Mouse (Mus musculus): Measurements from ENCODE around the gene Leng8. TPM values are rescaled to one million over a fixed set of nuclear protein-coding genes. Genes with fewer than 3 reads are reported as not detected.
A peak's percentile ranks its signal among the peaks of the same experiment; 100 is the strongest.

The Leng8 gene
- polyA plus RNA-seq, 1 experiment from 2014 or later = 43.0 TPM

GRCm38 (mm10) chr7:4103411-4103810 lies 33.4 kb upstream of the Leng8 start:
- no peak overlapping the region for H3K27ac ChIP-seq (ENCODE audit: low read depth, low read length)
- no peaks in the 10 kb centered on the region for H3K4me1 ChIP-seq (ENCODE audit: control insufficient read depth, insufficient read depth, low read length)
- ATAC-seq (0 out of 2 replicates have a peak, but pooled peaks have one; percentile 37), DNase-seq (ENCODE audit: low spot score) (peak; percentile 79)
- H3K9ac ChIP-seq (ENCODE audit: low read length) = no peak overlapping the region
- no peak overlapping the region for H3K4me3 ChIP-seq (ENCODE audit: low read depth, low read length)
- 14% methylated on average over 4 of the region's 4 CpGs for WGBS
- no peaks in the 10 kb centered on the region for H3K36me3 ChIP-seq (ENCODE audit: control insufficient read depth, insufficient read depth, low read length)
- H3K9me3 ChIP-seq (replicated peaks; ENCODE audit: control insufficient read depth, low read length) = no peaks in the 10 kb centered on the region
- H3K27me3 ChIP-seq (replicated peaks; ENCODE audit: control insufficient read depth, insufficient read depth, low read length) = no peaks in the 10 kb centered on the region
- no peak overlapping the region for H3K4me2 ChIP-seq (ENCODE audit: low read length)

- H3K27ac ChIP-seq (ENCODE audit: low read depth, low read length) = peak overlapping the region; percentile 39; the same call in 1 of the 2 replicates
- DNase-seq (ENCODE audit: low spot score) = peak; percentile 16
Observed at GRCm38 (mm10) chr7:4111766-4112165, 25.1 kb upstream of the Leng8 start.

GRCm38 (mm10) chr7:4117050-4117814 lies 19.6 kb upstream of the Leng8 start:
- no peak overlapping the region for H3K9ac ChIP-seq (ENCODE audit: low read length)
- DNase-seq (ENCODE audit: low spot score) (no peak), ATAC-seq (no peak)
- no peak overlapping the region for H3K4me3 ChIP-seq (ENCODE audit: low read depth, low read length)
- peaks cover 21% of the 10 kb centered on the region for H3K4me1 ChIP-seq (ENCODE audit: control insufficient read depth, insufficient read depth, low read length)
- no peak overlapping the region for H3K4me2 ChIP-seq (ENCODE audit: low read length)
- H3K27me3 ChIP-seq (replicated peaks; ENCODE audit: control insufficient read depth, insufficient read depth, low read length) = no peaks in the 10 kb centered on the region
- no peaks in the 10 kb centered on the region for H3K9me3 ChIP-seq (replicated peaks; ENCODE audit: control insufficient read depth, low read length)
- no peak overlapping the region for H3K27ac ChIP-seq (ENCODE audit: low read depth, low read length)
- 62% methylated on average over 8 of the region's 8 CpGs for WGBS
- no peaks in the 10 kb centered on the region for H3K36me3 ChIP-seq (ENCODE audit: control insufficient read depth, insufficient read depth, low read length)

More at GRCm38 (mm10) chr7:4111766-4112165, 25.1 kb upstream of the Leng8 start:
- Histone ChIP-seq H3K36me3 (ENCODE audit: control insufficient read depth, insufficient read depth, low read length) (no peaks in the 10 kb centered on the region), H3K9ac (ENCODE audit: low read length) (no peak overlapping the region; the same call in 1 of the 2 replicates), H3K27me3 (replicated peaks; ENCODE audit: control insufficient read depth, insufficient read depth, low read length) (no peaks in the 10 kb centered on the region), H3K4me3 (ENCODE audit: low read depth, low read length) (no peak overlapping the region), H3K4me2 (ENCODE audit: low read length) (no peak overlapping the region), H3K4me1 (ENCODE audit: control insufficient read depth, insufficient read depth, low read length) (0 out of 2 replicates have a peak, but pooled peaks cover 2% of the 10 kb centered on the region), H3K9me3 (replicated peaks; ENCODE audit: control insufficient read depth, low read length) (no peaks in the 10 kb centered on the region)
- 29% methylated on average over 3 of the region's 3 CpGs for WGBS
- ATAC-seq = no peak

- Histone ChIP-seq H3K9me3 (replicated peaks; ENCODE audit: control insufficient read depth, low read length) (no peaks in the 10 kb centered on the region), H3K4me1 (ENCODE audit: control insufficient read depth, insufficient read depth, low read length) (peaks cover 35% of the 10 kb centered on the region), H3K27me3 (replicated peaks; ENCODE audit: control insufficient read depth, insufficient read depth, low read length) (no peaks in the 10 kb centered on the region), H3K4me3 (ENCODE audit: low read depth, low read length) (peak within 1 kb of the TSS; percentile 84), H3K36me3 (ENCODE audit: control insufficient read depth, insufficient read depth, low read length) (no peaks in the 10 kb centered on the region), H3K27ac (ENCODE audit: low read depth, low read length) (peak within 1 kb of the TSS; percentile 84), H3K4me2 (ENCODE audit: low read length) (peak within 1 kb of the TSS; percentile 75), H3K9ac (ENCODE audit: low read length) (peak within 1 kb of the TSS; percentile 94)
- under 1% methylated on average over 35 of the region's 37 CpGs for WGBS
- DNase-seq (ENCODE audit: low spot score) = peak; percentile 69
- peak; percentile 6 for ATAC-seq
Observed at GRCm38 (mm10) chr7:4119344-4119902, 17.4 kb upstream of the Leng8 start, which contains the start of gene Ttyh1. Ttyh1 (plus strand) TSS chr7:4119408.

- peak overlapping the region; percentile 84 for H3K27ac ChIP-seq (ENCODE audit: low read depth, low read length)
- H3K9ac ChIP-seq (ENCODE audit: low read length) = peak overlapping the region; percentile 94
- peak overlapping the region; percentile 84 for H3K4me3 ChIP-seq (ENCODE audit: low read depth, low read length)
- peaks cover 44% of the 10 kb centered on the region for H3K4me1 ChIP-seq (ENCODE audit: control insufficient read depth, insufficient read depth, low read length)
- H3K9me3 ChIP-seq (replicated peaks; ENCODE audit: control insufficient read depth, low read length) = no peaks in the 10 kb centered on the region
- H3K36me3 ChIP-seq (ENCODE audit: control insufficient read depth, insufficient read depth, low read length) = 0 out of 2 replicates have a peak, but pooled peaks cover 6% of the 10 kb centered on the region
- H3K27me3 ChIP-seq (replicated peaks; ENCODE audit: control insufficient read depth, insufficient read depth, low read length) = no peaks in the 10 kb centered on the region
- 2% methylated on average over 17 of the region's 19 CpGs for WGBS
- peak; percentile 75 for DNase-seq (ENCODE audit: low spot score)
- H3K4me2 ChIP-seq (ENCODE audit: low read length) = peak overlapping the region; percentile 75
- ATAC-seq = peak; percentile 7
Observed at GRCm38 (mm10) chr7:4119976-4120921, 16.6 kb upstream of the Leng8 start.

GRCm38 (mm10) chr7:4122076-4122768 lies 14.6 kb upstream of the Leng8 start:
- H3K4me2 ChIP-seq (ENCODE audit: low read length) = peak overlapping the region; percentile 75
- peak; percentile 20 for DNase-seq (ENCODE audit: low spot score)
- H3K27ac ChIP-seq (ENCODE audit: low read depth, low read length) = peak overlapping the region; percentile 84
- H3K4me1 ChIP-seq (ENCODE audit: control insufficient read depth, insufficient read depth, low read length) = peaks cover 47% of the 10 kb centered on the region
- no peak for ATAC-seq
- H3K27me3 ChIP-seq (replicated peaks; ENCODE audit: control insufficient read depth, insufficient read depth, low read length) = no peaks in the 10 kb centered on the region
- H3K36me3 ChIP-seq (ENCODE audit: control insufficient read depth, insufficient read depth, low read length) = peaks cover 24% of the 10 kb centered on the region
- peak overlapping the region; percentile 94 for H3K9ac ChIP-seq (ENCODE audit: low read length)
- peak overlapping the region; percentile 84 for H3K4me3 ChIP-seq (ENCODE audit: low read depth, low read length)
- H3K9me3 ChIP-seq (replicated peaks; ENCODE audit: control insufficient read depth, low read length) = no peaks in the 10 kb centered on the region
- 19% methylated on average over 11 of the region's 11 CpGs for WGBS

GRCm38 (mm10) chr7:4122783-4123182 lies 14.1 kb upstream of the Leng8 start:
- Histone ChIP-seq H3K4me3 (ENCODE audit: low read depth, low read length) (no peak overlapping the region), H3K9ac (ENCODE audit: low read length) (peak overlapping the region; percentile 94), H3K9me3 (replicated peaks; ENCODE audit: control insufficient read depth, low read length) (no peaks in the 10 kb centered on the region), H3K4me2 (ENCODE audit: low read length) (peak overlapping the region; percentile 75), H3K27me3 (replicated peaks; ENCODE audit: control insufficient read depth, insufficient read depth, low read length) (no peaks in the 10 kb centered on the region), H3K36me3 (ENCODE audit: control insufficient read depth, insufficient read depth, low read length) (peaks cover 30% of the 10 kb centered on the region), H3K27ac (ENCODE audit: low read depth, low read length) (peak overlapping the region; percentile 84), H3K4me1 (ENCODE audit: control insufficient read depth, insufficient read depth, low read length) (peaks cover 47% of the 10 kb centered on the region)
- WGBS = 48% methylated on average over 10 of the region's 10 CpGs
- DNase-seq (ENCODE audit: low spot score) (peak; percentile 26), ATAC-seq (no peak)

- no peaks in the 10 kb centered on the region for H3K9me3 ChIP-seq (replicated peaks; ENCODE audit: control insufficient read depth, low read length)
- H3K4me2 ChIP-seq (ENCODE audit: low read length) = peak overlapping the region; percentile 75
- WGBS = 0% methylated on average over 1 of the region's 1 CpGs
- peaks cover 46% of the 10 kb centered on the region for H3K4me1 ChIP-seq (ENCODE audit: control insufficient read depth, insufficient read depth, low read length)
- peaks cover 39% of the 10 kb centered on the region for H3K36me3 ChIP-seq (ENCODE audit: control insufficient read depth, insufficient read depth, low read length)
- H3K27me3 ChIP-seq (replicated peaks; ENCODE audit: control insufficient read depth, insufficient read depth, low read length) = no peaks in the 10 kb centered on the region
- H3K9ac ChIP-seq (ENCODE audit: low read length) = no peak overlapping the region; the same call in 1 of the 2 replicates
- no peak overlapping the region for H3K4me3 ChIP-seq (ENCODE audit: low read depth, low read length)
- DNase-seq (ENCODE audit: low spot score) (peak; percentile 94), ATAC-seq (peak; percentile 72)
- peak overlapping the region; percentile 84 for H3K27ac ChIP-seq (ENCODE audit: low read depth, low read length)
Observed at GRCm38 (mm10) chr7:4123732-4124131, 13.1 kb upstream of the Leng8 start.
